Mouse (Mus musculus) thymus, postnatal 0 days (tissue): ENCODE results near the gene Gcnt1. TPM values are rescaled to one million over a fixed set of nuclear protein-coding genes. Genes with fewer than 3 reads are reported as not detected.

Experiments
- polyA plus RNA-seq: library from polyadenylated mRNA; unstranded; fragments of >200 nt; fragmentation: Nextera tagmentation; extraction: Ambion mirVana; gene quantifications from 2 replicates; pipeline ENCODE4 v1.2.1, GENCODE M21; 2015

Gcnt1 gene
- polyA plus RNA-seq, 1 experiment from 2014 or later: 1.7 TPM

Other genes starting within 250 kb of the Gcnt1 start
- 48.3 and 54.1 TPM in 2 replicates for gene Rfk, start 21.2 kb upstream of the Gcnt1 start, polyA plus RNA-seq